Mouse (Mus musculus) layer of hippocampus, adult 8-10 months (tissue): ENCODE measurements around the gene Ruvbl2. TPM values are rescaled to one million over a fixed set of nuclear protein-coding genes. Genes with fewer than 3 reads are reported as not detected.
A peak's percentile ranks its signal among the peaks of the same experiment; 100 is the strongest.
"Not testable (repeated sequence)": the region's sequence is repeated elsewhere in the genome, so short reads cannot be mapped to it uniquely, and the experiment has no call there.

Experiments
- DNase-seq, 2 experiments: peaks; one replicate each; pipeline ENCODE4 v3.0.0; 2022; ENCODE audit warnings: low spot score in 2 of 2
- total RNA-seq, 4 experiments: library from RNA; stranded (reverse); gene quantifications; 2 replicates each; pipeline ENCODE4 v1.2.4; 2022

The Ruvbl2 gene
- total RNA-seq, result 10 to 100 TPM; 31.7 to 38.7 (median 35.4) TPM

DNA sequence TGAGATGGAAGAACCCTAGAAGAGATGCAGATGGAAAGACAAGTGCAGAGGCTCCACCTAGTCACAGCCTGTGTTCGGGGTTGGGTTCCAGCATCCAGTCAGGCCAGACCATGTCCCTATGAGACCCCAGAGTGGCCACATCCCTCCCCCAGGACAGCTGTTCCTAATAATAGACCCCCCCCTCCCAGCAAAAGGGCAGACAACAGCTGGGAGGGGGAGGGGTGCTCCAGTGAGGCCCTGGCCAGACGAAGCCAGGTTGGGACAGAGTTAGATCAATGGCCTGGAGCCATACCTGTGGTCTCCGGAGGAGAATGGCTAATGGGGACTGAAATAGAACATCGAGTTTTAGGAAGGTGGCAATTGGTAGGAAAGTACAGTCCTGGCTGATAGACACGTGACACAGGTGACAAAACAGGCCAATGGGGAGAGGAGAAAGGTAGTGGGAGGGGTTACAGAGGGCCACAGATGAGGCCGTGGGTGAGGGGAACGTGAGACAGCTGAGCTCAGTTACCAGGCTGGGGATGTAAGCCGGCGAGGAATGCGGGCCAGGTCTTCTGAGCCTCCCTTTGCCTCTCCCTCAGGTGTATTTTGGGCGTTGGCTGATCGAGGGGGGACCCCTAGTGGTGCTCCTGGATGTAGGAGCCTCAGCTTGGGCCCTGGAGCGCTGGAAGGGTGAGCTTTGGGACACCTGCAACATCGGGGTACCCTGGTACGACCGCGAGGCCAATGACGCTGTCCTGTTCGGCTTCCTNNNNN lies at the start of gene Ruvbl2:
Ruvbl2 (minus strand) TSS at position 576 of the 756 bp plus-strand sequence.
- DNase-seq, result no peak

DNA sequence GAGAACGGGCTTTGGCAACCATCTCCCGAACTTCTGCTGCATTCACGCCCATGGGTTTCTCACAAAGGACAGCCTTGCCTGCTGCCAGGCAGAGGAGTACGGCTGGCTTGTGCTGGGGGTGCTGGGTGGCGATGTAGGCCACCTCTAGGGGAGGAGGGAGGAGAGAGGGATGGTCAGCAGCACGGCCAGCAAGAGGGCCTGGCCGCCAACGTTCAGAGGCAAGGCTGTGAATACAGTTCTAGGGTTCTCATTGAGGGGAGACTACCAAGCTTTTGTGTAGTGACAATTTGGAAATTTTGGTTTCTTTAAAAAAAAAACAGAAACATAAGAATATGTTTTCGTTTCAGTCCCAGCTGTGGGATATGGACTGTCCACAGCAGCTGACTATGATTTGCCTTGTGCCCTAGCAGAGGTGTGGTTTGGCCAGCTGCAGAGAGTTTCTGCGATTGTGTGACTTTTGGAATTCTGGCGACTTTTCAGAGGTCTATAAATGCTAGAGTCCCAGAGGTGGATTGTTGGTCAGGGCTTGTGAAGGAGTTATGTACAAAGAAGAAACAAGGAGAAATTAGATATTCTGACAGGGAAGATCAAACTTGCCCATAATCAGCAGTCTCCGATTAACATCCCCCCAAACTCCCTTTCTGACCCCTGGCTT lies 49.0 kb upstream of the Ruvbl2 start, which contains the start of gene Gm45808:
Gm45808 (minus strand) TSS at position 51 of the 655 bp plus-strand sequence.
- DNase-seq, result no peak

DNA sequence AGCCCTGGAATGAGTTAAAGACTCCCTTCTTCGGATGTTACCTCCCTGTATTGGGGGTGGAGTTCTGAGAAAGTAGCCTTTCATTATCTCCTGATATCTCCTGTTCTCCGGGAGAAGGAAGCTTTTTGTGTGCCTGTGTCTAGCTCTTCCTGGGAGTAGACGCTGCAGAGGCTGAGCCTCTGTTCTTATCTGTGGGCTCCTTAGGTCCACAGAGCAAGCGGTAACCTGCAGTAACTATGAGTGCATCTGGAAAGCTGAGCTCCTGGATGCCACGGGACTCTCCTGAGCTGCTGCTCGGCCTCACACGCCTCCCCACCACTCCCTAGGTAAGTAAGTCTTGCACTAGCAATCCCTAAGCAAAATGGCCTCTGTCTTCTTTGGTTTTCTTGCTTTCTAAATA lies 48.3 kb upstream of the Ruvbl2 start:
- no peak for DNase-seq

DNA sequence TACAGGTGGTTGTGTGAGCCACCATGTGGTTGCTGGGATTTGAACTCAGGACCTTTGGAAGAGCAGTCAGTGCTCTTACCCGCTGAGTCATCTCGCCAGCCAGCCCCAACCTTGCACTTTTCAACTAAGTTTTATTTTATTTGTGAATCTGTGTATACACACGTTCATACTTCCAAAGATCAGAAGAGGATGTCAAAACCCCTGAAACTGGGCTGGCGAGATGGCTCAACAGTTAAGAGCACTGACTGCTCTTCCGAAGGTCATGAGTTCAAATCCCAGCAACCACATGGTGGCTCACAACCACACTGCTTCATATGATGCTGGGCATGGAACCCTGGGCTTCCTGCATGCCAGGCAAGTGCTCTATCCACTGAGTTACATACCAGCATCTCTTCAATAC lies 47.1 kb upstream of the Ruvbl2 start:
- not testable (repeated sequence) for DNase-seq

DNA sequence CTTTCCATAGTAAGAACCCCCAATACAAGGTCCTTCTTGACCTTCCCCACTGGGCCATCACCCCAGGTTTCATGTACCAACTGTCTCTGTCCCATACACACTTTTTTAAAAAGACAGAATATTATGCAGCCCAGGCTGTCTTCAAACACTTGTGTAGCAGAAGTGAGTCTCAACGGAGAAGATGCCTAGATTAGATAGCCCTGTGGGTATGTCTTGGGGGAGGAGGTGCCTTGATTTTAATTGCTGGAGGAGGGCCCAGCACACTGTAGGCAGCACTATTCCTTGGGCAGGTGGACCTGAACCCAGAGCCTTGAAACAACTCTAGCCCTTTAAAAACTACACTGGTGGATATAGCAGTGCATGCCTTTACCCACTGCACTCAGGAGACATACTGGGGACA lies 44.3 kb upstream of the Ruvbl2 start:
- no peak for DNase-seq

DNA sequence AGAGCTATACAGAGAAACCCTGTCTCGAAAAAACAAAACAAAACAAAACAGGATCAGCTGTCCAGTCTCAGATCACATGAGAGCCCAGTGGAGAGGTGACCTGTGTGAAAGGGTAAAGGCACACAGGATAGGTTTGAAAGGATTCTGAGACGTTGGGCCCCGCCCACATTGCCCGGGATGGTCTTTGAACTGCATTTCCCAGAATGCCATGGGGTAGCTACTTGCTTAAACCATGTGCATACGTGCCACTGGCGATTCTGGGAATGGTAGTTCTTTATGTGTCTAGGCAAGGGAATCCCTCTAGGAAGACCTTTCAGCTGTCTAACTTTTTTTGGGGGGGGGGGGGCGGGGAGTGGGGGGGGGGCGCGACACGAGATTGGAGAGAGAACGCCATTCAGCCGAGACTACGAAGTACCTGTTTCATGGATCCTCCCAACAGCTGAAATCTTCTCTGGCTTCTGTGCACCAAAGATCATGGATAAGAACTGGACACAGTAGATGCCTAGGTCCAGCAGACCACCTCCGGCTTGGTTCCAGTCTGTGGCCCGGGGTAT lies 43.6 kb upstream of the Ruvbl2 start, which contains the start of gene Tulp2:
Tulp2 (plus strand) TSS at position 504 of the 554 bp plus-strand sequence.
- DNase-seq, result peak; percentile 66 to 70

DNA sequence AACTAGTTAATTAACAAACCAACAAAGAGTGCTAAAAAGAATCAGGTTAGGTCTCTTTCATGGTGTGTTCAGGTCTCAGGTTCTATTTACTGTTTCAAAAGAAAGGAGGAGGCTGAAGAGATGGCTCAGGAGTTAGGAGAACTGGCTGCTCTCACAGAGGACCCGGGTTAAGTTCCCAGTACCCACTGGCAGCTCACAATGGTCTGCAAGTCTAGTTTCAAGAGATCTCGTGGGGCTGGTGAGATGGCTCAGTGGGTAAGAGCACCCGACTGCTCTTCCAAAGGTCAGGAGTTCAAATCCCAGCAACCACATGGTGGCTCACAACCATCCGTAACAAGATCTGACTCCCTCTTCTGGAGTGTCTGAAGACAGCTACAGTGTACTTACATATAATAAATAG lies 42.4 kb upstream of the Ruvbl2 start:
- not testable (repeated sequence) for DNase-seq

DNA sequence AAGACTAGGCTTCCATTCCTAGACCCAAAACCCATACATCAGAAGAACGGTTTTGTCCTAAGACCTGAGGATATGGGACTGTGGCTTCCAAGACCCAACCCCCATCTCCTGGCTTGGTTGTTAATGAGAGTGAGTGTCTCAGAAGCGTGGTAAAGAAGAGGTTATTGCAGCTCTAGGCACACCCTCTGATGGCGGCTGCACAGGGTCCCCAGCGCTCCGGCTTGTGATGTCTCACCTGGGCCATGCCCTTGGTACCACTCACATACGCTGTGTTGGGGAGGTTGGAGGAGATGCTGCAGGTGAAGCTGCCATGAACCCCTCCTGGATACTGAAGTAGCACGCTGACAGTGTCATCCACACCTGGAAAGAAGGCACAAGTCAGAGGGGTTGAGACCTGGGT lies 40.9 kb upstream of the Ruvbl2 start:
- no peak for DNase-seq

DNA sequence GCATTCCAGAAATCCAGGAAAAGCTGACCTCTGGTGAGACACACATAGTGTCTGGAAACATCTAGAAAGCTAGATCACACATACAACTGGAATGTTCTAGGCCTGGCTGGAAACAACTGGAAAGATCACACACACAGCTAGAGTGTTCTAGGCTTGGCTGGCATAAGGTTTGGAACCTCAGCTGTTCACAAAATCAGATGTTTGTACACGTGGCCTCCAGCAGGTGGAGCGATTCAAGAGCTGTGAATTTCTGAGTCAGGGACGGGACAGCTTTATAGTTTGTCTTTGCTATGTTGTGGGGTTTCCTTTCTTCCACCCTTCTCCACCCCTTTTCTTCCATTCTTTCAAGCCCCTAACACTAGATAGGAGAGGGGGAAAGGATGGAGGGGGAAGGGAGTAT lies 39.1 kb upstream of the Ruvbl2 start:
- DNase-seq, result peak; percentile 35 to 63

DNA sequence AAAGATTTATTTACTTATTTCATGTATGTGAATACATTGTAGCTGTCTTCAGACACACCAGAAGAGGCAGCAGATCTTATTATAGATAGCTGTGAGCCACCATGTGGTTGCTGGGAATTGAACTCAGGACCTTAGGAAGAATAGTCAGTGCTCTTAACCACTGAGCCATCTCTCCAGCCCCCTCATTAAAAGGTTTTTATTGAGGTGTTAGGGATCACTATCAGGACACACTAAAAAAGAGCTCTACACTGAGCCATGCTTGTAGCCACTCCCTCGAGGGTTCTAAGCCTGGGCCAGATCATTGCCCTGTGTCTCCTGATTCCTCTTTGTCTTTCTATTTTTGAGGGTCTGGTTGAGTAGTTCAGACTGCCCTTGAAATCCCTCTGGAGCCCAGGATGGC lies 38.6 kb upstream of the Ruvbl2 start:
- DNase-seq, result no peak

DNA sequence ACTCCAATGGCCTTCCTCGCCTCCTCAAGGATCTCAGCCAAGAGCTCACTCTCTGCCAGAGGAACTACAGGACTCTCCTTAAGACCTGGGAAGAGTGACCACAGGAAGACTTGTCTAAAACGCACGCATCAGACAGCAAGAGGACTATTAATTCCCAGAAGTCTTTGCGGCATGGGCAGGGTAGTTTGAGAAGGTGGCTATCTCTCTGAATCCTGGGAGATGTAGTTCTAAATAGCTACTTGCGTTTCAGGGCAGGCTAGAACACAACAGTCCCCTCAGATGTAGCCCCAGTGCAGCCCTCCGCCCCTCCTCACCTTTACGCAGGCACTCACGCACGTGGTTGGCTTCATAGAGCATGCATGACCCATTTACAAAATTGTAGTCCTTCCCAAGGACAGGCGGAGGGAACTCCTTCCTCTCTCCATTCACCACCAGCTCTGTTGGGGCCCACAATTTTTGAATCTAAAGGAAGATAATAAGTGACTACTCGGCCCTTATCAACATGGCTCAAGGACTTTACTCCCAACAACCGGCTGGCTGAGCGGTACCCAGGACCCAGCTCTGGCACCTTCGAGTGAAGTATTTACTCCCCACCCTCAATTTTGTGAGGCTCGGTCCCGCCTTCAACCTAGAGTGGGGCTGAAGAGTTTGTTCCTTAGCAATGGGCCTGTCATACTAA lies 37.5 kb upstream of the Ruvbl2 start:
- no peak for DNase-seq

DNA sequence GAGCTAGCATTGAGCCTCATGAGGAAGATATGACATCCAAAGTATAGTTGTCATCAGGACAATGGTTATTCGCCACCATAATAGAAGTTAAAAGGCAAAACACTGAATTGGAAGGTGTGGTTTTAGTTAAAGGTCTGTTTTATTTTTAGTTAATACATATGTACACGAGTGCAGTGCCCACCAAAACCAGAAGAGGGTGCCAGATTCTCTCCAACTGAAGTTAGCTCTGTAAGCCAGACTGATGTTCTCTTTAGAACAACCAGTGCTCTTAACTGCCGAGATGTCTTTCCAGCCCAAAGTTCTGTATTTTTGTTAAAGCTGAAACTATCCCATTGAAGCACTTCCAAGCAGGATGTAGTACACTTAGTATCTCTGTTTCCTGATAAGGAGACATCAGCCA lies 33.0 kb upstream of the Ruvbl2 start:
- DNase-seq, result peak in 1 of 2 experiments; percentile 79

DNA sequence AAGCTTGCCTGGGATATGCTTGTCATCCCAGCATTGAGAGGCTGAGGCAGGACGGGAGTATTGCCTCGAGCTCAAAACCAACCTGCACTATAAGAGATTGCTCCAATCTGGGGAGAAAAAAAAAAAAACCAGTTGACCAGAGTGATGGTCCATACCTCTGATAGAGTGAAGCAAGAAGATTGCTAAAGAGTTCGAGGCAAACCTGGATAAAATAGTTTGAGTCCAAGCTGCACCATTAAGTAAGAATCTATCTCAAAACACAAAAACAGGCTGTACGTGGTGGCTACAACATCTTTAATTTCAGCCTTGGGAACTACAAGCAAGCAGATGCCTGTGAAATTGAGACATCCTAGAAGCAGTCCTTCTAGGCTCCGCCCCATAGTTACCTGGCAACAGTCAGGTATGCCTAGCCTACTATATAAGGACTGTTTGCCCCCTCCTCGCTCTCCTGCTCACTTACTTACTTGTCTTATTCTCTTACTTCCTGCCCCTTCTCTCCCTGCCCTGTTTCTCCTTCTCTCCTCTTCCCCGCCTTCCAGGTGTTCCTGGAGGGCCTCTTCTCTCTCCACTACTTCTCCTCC lies 29.3 kb upstream of the Ruvbl2 start:
- no peak for DNase-seq

DNA sequence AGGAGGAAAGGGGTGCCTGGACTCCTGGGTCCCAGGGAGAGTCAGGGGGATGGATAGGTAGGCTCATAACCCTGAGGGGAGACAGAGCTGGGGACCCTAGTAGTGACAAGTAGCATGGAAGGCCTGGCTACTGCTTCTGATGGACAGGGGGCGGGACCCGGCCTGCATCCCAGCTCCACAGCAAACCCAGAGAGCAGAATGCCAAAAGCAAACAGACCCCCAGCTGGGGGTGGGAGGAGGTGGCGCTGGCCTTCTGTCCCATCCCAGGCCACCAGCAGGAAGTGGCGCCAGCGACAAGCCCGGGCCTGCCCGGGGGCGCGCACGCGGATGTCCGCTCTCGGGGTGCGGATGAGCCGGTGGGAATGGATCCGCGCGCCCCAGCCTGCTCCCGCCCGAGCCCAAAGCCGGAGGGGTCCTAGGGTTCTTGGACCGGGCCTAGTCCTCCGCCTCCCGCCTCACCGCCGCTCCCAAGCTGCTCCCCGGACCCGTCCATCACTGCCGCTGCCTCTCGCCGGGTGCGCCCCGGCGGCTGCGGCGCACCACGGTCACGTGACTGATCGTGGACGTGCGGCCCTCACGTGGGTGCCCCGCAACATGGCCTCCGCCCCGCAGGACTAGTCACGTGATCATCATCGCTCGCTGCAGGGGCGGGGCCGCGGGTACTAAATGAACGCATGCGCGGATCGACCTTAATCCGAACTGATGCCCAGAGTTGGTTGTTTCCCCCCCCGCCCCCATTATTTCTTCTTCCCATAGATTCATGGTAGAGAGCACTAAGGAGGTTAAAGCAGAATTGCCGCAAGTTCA lies 28.6 kb upstream of the Ruvbl2 start, which contains the start of gene Bax:
Bax (minus strand) TSS at position 616 of the 807 bp plus-strand sequence.
- DNase-seq, result peak; percentile 95 to 96

DNA sequence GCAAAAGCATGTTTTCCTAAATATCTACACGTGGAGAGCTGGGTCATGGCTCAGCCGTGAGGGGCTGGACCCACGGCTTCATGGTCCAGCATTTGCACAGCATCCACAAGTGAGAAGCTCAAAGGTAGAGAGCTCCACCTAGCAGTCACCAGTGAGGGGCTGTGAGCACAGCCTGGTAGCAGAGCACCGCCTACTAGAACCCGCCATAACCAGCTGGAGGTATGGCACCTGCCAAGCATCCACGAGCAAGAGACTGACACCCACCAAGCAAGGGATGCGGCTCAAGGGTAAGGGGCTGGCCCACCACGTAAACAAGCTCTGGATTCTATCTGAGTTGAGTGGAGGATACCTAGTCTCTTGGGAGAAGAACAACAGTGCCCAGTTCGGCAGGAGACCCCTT lies 27.7 kb upstream of the Ruvbl2 start:
- DNase-seq, result no peak

DNA sequence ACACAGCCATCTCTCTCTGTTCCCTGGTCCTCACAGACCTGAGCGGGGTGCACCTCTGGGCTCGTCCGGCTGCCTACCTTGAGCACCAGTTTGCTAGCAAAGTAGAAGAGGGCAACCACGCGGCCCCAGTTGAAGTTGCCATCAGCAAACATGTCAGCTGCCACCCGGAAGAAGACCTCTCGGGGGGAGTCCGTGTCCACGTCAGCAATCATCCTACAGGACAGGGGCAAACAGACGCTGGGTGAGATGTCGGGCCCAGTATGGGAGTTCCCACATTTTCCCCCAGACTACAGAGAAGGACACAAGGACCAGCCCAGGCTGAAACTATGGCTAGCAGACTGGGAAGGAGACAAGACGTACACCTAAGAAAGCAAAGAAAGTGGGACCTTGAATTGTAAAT lies 27.2 kb upstream of the Ruvbl2 start:
- no peak for DNase-seq

DNA sequence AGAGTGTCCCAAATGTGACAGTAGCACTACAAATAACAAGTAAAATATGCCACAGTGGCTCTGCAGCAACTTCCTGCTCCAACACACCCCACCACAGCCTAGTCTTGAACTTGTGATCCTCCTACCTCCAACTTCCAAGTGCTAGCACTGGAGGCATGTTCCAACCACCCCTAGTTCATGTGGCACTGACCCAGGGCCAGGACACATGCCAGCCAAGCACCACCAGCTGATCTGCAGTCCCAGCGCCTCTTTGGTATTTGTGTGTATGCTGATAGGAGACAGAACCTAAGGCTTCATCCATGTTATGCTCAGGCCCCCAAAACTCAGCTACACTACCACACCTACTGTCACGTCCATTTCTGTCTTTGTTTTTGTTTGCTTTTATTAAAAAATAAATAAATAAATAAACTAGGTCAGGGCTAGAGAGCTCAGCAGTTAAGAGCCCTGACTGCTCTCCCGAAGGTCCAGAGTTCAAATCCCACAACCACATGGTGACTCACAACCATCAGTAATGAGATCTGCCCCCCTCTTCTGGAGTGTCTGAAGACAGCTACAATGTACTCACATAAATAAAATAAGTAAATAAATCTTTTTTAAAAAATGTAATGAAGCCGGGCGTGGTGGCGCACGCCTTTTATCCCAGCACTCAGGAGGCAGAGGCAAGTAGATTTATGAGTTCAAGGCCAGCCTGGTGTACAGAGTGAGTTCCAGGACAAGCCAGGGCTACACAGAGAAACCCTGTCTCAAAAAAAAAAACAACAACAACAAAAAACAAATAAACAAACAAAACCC lies 26.3 kb upstream of the Ruvbl2 start:
- DNase-seq, result no peak

DNA sequence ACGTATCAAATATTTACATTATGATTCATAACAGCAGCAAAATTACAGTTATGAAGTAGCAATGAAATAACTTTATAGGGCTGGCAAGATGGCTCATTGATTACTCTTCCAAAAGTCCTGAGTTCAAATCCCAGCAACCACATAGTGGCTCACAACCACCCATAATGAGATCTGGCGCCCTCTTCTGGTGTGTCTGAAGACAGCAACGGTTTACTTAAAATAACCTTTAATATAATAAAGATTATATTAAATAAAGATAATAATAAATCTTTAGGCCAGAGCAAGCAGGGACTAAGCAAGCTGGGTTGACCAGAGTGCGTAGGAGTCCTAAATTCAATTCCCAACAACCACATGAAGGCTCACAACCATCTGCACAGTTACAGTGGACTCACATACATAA lies 25.0 kb upstream of the Ruvbl2 start:
- DNase-seq, result not testable (repeated sequence)

DNA sequence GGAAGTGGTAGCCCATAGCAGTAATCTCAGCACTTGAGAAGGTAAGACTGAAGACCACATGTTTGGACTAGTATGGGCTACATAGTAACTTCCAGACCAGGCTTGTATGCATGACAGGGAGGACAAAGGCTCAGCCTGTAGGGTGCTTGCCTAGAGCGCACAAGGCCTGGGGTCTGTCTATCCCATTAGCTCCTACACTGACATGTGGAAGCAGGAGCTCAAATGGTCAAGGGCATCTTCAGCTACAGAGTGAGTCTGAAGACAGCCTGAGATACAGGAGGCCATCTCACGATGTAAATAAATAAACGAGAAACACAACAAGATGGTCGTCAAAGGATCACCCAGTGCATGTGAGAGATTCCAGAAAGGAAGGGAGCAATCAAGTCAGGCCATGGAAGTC lies 24.4 kb upstream of the Ruvbl2 start:
- no peak for DNase-seq

DNA sequence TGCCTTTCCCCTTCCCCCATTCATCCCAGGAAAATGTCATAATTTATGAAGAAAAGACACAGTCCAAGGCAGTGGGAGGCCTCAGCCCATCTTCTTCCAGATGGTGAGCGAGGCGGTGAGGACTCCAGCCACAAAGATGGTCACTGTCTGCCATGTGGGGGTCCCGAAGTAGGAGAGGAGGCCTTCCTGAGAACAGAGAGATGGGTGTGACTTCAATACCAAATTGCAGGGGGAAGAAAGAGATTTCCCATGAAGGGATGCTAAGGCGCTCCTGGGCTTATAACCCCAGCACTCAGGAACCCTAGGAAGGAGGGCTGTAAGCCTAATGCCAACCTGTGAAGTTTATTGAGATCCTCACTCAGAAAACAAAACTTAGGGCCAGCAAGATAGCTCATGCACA lies 23.9 kb upstream of the Ruvbl2 start:
- DNase-seq, result no peak
